Mouse (Mus musculus): ENCODE measurements around the gene Ccdc57.

DNA sequence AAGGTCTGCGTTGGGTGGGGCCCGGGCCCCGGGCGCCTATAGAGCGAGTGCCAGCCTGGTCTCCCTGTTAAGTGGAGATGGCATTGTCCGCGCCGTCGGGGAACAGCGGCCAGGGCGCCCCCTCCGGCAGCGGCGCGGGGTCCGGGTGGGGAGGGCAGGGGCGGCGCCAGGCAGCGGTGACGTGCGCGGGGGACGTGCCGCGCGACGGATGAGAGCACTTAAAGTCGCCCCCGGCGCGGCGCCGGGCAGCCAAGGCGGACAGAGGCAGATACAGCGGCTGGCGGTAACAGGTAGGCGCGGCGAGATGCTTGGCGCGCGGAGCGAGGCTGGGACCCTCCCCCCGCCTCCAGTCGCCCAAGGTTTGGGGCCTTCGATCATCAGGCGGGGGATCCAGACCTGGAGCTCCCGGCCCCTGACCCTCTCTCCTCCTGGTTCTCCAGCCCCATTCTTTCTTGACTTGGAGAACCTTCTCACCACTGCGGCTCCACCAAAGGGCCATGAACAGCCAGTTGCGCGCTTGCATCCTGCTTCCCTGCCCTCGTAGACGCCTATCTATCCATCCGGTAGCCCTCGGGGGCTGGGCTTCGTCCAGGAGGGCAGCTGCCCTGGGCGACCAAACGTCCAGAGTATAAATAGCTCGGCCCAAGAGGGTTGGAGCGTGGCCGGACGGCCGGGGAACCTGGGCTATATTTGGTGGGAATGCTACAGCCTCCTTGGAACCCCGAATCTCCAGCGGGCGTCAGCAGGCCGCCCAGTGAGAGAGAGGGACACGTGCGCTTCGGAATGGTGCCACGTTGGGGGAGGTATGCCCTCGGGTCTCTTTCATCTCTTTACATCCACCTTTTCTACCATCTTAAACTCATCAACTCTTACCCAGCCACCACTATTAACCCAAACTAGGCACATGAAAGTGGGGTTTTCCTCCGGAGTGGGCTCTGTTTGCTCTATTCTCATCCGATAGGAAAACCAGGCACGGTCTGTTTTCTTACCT lies 16.5 kb upstream of the Ccdc57 start:
- TF ChIP-seq POLR2A (IDR thresholded peaks at IDR 0.05; ENCODE audit: control insufficient read depth, low read depth, low read length) (no peak), CTCF (IDR thresholded peaks at IDR 0.05; ENCODE audit: control insufficient read depth, insufficient read depth, insufficient replicate concordance, low read depth, low read length) (no peak)
